Mouse (Mus musculus): ENCODE measurements at regions not wholly inside any gene's neighbourhood (a gene's known extent, or its start where the extent isn't known, plus 50 kb on each side); places are given as distances from the start of the nearest gene placed in this dataset.

DNA sequence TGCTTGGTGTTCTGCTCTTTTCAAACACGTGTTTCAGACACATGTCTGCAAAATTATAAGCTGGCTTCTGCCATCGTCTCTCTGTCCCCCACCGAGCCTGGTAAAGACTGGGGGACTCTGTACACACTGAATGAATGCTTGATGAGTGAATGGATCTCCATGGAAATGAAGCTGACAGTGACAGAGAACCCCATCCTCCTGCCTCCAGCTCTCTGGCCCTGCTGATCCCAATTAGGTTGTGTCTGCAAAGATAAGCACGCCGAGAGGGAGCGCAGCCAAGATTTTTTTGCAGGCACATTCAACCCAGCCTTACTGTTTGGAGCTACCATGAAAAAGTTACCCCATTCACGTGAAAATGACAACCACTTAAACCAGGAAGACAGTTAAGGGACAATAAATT is 266.5 kb upstream of the Ppp2r3a start:
- WGBS = 59% methylated on average over 7 of the region's 7 CpGs
- H3K4me1 ChIP-seq = 0 out of 2 replicates have a peak, but pooled peaks cover 4% of the 10 kb centered on the region
- no peak overlapping the region for H3K27ac ChIP-seq (replicated peaks)
- no peaks in the 10 kb centered on the region for H3K36me3 ChIP-seq
- H3K4me2 ChIP-seq (replicated peaks) = no peak overlapping the region
- no peak overlapping the region for H3K4me3 ChIP-seq
- no peak overlapping the region for H3K9ac ChIP-seq (replicated peaks)
- no peak for ATAC-seq (ENCODE audit: low FRiP score, low read depth)
- no peaks in the 10 kb centered on the region for H3K27me3 ChIP-seq
- H3K9me3 ChIP-seq = no peaks in the 10 kb centered on the region

DNA sequence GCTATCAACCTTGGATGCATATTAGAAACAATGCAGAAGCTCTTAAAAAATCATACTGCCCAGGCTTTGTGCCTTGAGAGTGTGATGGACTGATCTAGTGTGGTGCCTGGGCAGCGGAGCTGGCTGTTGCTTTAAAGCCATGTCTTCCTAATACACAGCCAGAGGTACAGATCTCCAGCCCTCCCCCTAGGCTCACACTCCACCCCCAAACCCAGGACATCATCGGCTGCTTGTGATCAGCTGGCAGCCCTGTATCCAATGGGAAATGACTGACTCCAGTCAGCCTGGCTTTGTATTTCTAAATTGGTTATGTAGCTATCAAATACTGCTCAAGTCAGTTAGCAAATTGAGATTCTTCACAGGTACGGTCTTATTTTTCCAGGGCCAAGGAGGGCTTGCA is 259.2 kb upstream of the Ppp2r3a start:
- no peak for ATAC-seq (ENCODE audit: low FRiP score, low read depth)
- Histone ChIP-seq H3K27ac (replicated peaks) (no peak overlapping the region; the same call in 1 of the 2 replicates), H3K27me3 (no peaks in the 10 kb centered on the region), H3K9ac (replicated peaks) (no peak overlapping the region), H3K4me2 (replicated peaks) (no peak overlapping the region), H3K9me3 (no peaks in the 10 kb centered on the region), H3K4me3 (no peak overlapping the region), H3K4me1 (peaks cover 3% of the 10 kb centered on the region; the same call in 1 of the 2 replicates), H3K36me3 (no peaks in the 10 kb centered on the region)
- 74% methylated on average over 3 of the region's 3 CpGs for WGBS

DNA sequence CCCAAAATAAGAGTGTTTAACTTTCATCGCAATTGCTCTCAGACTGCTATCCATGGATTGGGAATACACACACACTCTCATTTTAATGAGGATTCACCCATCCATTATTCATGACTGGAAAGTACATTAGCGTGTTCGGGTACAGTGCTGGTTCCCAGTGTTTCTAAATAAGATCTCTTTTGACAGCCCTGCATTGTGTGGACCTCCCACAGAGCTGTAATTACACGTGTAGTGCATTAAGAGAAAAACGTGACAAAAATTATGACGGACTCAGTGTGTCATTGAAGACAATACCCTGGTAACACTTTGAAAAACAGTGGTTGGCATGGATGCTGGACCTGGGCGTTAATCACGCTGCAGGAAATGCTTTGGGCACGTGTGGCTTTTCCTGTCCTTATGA is 257.6 kb upstream of the Ppp2r3a start:
- H3K4me2 ChIP-seq (replicated peaks) = no peak overlapping the region
- ATAC-seq (ENCODE audit: low FRiP score, low read depth) = no peak

DNA sequence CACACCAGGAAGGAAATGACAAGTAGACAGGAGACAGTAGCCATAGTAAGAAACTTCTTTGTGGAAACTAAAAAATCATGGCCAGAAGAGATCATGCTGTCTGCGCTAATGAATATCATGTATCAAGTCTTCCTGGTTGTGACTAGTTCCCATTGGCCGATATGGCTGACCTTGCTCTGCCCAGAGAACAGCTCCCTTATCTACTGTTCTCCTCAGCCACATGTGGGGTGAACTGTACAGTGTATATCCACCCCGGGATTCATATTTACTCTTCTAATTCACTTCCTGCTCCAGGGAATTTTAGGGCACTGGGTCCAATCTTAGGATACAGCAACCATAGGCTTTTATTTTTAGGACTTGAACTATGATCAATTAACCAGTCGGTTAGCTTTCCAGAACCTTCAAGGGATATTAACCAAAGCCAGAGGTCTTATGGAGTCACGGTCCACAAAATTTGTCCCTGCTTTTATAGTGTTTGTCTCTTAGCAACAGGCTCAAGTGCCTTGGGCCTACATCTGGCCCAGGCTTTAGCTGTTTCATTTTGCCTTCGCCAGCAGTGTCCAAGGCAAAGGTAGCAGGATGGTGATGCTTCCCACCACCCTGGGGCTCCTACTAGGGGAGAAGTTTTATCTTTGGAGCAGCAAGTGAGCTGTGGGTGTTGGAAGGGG is 255.6 kb upstream of the Ppp2r3a start:
- Histone ChIP-seq H3K36me3 (no peaks in the 10 kb centered on the region), H3K27me3 (no peaks in the 10 kb centered on the region), H3K4me1 (peaks cover 6% of the 10 kb centered on the region; the same call in 1 of the 2 replicates), H3K9ac (replicated peaks) (no peak overlapping the region), H3K4me2 (replicated peaks) (no peak overlapping the region), H3K27ac (replicated peaks) (no peak overlapping the region), H3K4me3 (no peak overlapping the region), H3K9me3 (no peaks in the 10 kb centered on the region)
- ATAC-seq (ENCODE audit: low FRiP score, low read depth) = no peak
- 81% methylated on average over 6 of the region's 6 CpGs for WGBS

More for the DNA sequence above, 257.6 kb upstream of the Ppp2r3a start:
- Histone ChIP-seq H3K27ac (replicated peaks) (no peak overlapping the region), H3K9me3 (no peaks in the 10 kb centered on the region), H3K4me1 (peaks cover 3% of the 10 kb centered on the region; the same call in 1 of the 2 replicates), H3K27me3 (no peaks in the 10 kb centered on the region), H3K4me3 (no peak overlapping the region), H3K36me3 (no peaks in the 10 kb centered on the region), H3K9ac (replicated peaks) (no peak overlapping the region)
- 73% methylated on average over 9 of the region's 9 CpGs for WGBS

DNA sequence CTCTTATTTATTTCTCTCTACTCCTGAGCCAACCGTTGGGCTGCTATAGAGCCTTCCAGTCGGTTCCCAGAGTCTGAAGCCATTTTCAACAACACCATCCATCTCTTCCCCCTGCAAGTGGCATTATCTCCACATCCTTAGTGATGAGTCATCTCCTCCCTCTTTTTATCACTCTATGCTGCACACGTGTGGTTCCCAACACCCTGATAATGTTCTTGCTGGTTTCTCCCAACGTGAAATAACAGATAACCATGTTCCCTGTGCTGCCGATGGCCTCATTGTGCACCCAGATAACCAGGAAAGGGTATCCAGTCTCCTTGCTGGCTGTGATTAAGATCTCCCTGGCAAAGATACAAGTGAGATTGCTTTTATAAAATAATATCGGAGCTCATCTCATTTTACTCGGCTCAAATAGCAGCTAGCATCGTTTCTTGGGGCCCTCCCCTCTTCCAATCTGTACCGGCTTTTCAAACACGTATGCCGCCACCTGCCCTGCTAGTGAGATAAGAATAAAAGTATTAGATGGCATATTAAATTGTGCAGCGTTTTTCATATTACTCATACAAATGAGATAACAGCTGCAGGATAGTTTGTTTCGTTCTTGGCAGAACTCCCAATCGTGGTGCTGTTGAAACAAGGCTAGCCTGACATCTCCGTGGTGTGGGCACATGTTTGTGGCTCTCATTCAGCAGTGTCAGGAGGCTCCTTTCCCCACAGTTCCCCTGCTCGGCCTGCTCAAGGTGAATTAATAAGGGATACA is 250.3 kb upstream of the Ppp2r3a start:
- ATAC-seq (ENCODE audit: low FRiP score, low read depth) = no peak
- Histone ChIP-seq H3K4me3 (no peak overlapping the region), H3K4me1 (0 out of 2 replicates have a peak, but pooled peaks cover 3% of the 10 kb centered on the region), H3K9me3 (no peaks in the 10 kb centered on the region), H3K27me3 (no peaks in the 10 kb centered on the region), H3K36me3 (no peaks in the 10 kb centered on the region), H3K9ac (replicated peaks) (no peak overlapping the region), H3K4me2 (replicated peaks) (no peak overlapping the region), H3K27ac (replicated peaks) (no peak overlapping the region)
- 87% methylated on average over 16 of the region's 16 CpGs for WGBS

DNA sequence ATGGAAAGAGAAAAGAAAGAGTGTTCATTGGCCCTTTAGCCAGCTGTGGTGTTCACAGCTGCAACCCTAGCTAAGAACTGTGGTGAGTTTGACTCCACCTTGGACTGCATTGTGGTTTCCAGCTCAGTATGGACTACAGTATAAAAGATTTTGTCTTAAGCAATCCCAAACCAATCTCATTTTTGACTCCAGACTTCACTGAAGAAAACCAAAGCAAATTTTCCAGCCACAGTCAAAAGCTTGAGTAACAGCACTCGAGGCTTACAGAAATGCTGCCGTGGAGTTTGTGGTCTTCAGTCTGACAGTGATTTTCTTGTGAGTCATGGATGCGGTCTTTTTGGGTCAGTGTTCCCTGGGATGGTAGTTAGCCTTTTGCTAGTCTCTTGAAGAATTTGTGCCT is 249.4 kb upstream of the Ppp2r3a start:
- H3K9ac ChIP-seq (replicated peaks) = no peak overlapping the region
- no peak overlapping the region for H3K4me3 ChIP-seq
- WGBS = 91% methylated on average over 3 of the region's 3 CpGs
- H3K9me3 ChIP-seq = no peaks in the 10 kb centered on the region
- H3K27ac ChIP-seq (replicated peaks) = no peak overlapping the region
- no peaks in the 10 kb centered on the region for H3K27me3 ChIP-seq
- ATAC-seq (ENCODE audit: low FRiP score, low read depth) = no peak
- H3K4me1 ChIP-seq = 0 out of 2 replicates have a peak, but pooled peaks cover 3% of the 10 kb centered on the region
- no peaks in the 10 kb centered on the region for H3K36me3 ChIP-seq
- no peak overlapping the region for H3K4me2 ChIP-seq (replicated peaks)

DNA sequence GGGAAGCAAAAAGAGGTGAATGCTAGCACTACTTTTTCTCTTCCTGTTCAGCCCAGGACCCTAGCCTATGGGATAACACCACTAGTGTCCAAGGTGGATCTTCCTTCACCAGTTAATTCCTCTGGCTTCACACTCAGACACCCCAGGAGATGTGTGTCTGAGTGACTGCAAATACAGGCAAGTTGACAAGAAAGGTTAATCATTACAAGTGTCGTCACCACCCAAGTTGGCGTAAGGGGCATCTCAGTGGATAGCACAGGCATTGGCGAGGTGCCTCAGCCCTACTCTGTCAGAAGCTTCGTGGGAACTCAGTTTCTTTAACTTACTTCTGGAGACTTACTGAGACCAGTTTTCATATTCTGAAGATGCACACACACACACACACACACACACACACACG is 247.1 kb upstream of the Ppp2r3a start:
- Histone ChIP-seq H3K4me1 (0 out of 2 replicates have a peak, but pooled peaks cover 3% of the 10 kb centered on the region), H3K4me3 (no peak overlapping the region), H3K27ac (replicated peaks) (no peak overlapping the region), H3K9ac (replicated peaks) (no peak overlapping the region), H3K27me3 (no peaks in the 10 kb centered on the region), H3K36me3 (no peaks in the 10 kb centered on the region), H3K4me2 (replicated peaks) (no peak overlapping the region), H3K9me3 (no peaks in the 10 kb centered on the region)
- WGBS = 93% methylated on average over 5 of the region's 5 CpGs
- no peak for ATAC-seq (ENCODE audit: low FRiP score, low read depth)

DNA sequence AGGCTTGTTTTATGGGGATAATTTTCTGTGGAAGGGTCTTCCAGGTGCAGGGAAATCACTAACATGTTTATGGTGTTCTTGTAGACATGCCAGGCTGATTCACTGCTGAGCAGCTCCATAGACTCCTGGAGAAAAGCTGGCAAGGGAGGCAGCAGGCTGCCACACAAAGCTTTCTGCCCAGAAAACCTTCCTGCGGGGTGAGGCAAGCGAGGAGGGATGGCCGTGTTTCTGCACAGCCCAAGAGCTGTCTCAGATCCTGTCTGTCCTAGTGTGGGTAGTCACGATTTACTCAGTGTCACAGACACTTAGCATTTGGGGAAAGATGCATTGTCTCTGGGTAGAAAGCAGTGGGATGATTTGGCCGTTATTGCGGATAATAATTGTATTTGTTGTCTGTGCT is 244.2 kb upstream of the Ppp2r3a start:
- Histone ChIP-seq H3K9ac (replicated peaks) (no peak overlapping the region), H3K9me3 (no peaks in the 10 kb centered on the region), H3K27me3 (no peaks in the 10 kb centered on the region), H3K4me2 (replicated peaks) (no peak overlapping the region), H3K4me1 (no peaks in the 10 kb centered on the region), H3K36me3 (no peaks in the 10 kb centered on the region), H3K27ac (replicated peaks) (no peak overlapping the region), H3K4me3 (no peak overlapping the region)
- no peak for ATAC-seq (ENCODE audit: low FRiP score, low read depth)
- WGBS = 76% methylated on average over 6 of the region's 6 CpGs

DNA sequence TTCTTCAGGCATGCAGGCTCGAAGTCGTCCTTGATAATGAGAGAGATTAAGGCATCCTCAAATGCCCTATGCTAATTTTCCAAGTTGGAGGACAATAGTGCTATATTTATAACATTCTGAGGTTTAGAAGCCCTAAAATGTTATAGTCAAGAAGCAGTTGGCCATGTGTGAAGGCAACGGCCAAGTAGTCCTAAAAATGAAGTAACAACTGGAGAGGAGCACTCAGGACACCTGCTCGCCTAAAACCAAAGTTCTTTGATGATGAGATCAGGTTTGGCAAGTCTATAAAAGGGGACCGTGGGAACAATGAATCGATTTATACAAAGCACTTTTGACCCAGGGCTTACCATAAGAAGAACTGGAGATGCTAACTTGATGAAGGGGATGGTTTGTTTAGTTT is 237.4 kb upstream of the Ppp2r3a start:
- ATAC-seq (ENCODE audit: low FRiP score, low read depth) = no peak
- no peak overlapping the region for H3K4me2 ChIP-seq (replicated peaks)
- H3K36me3 ChIP-seq = no peaks in the 10 kb centered on the region
- no peaks in the 10 kb centered on the region for H3K27me3 ChIP-seq
- 76% methylated on average over 6 of the region's 6 CpGs for WGBS
- no peak overlapping the region for H3K4me3 ChIP-seq
- no peak overlapping the region for H3K27ac ChIP-seq (replicated peaks)
- H3K9ac ChIP-seq (replicated peaks) = no peak overlapping the region
- no peaks in the 10 kb centered on the region for H3K4me1 ChIP-seq
- H3K9me3 ChIP-seq = no peaks in the 10 kb centered on the region

DNA sequence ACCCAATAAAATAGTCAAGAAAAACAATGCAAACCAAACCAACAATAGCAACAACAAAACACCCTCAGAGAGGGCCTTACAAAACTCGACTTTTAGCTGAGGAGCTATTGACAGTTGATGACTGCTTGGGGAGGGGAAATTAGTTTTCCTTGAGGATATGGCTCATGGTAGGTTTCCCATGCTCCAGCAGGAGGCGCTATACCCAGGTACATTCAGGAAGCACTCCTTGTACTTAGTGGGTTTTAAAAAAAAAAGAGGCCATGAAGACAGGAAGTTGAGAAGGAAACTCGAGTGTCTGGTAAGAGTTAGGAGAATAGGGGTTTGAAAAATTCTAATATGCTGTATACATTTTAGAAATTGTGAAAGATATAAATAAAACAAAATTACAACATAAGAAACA is 224.6 kb upstream of the Ppp2r3a start:
- no peak for ATAC-seq (ENCODE audit: low FRiP score, low read depth)
- Histone ChIP-seq H3K4me1 (peaks cover 22% of the 10 kb centered on the region), H3K36me3 (no peaks in the 10 kb centered on the region), H3K4me2 (replicated peaks) (no peak overlapping the region), H3K27ac (replicated peaks) (no peak overlapping the region), H3K27me3 (no peaks in the 10 kb centered on the region), H3K9me3 (0 out of 2 replicates have a peak, but pooled peaks cover 4% of the 10 kb centered on the region), H3K4me3 (no peak overlapping the region), H3K9ac (replicated peaks) (no peak overlapping the region)
- WGBS = 72% methylated on average over 3 of the region's 3 CpGs

DNA sequence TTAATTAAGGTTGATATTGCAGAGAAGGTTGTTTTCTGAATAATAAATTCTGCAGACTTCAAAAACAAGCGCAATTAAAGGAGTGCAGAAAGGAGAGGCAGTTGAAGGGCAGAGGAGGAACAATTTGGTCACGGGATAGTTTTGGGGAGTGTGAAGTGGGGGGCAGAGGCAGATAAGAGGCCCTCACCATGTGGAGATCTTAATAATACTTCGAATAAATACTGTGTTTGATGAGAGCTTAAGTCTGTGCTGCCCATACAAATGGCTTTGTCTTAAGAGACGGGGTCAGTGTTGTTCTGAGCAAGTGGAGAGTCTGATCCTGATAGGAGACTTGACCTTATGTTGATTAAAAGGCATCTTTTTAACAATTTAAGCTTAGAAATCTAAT is 221.5 kb upstream of the Ppp2r3a start:
- ATAC-seq (ENCODE audit: low FRiP score, low read depth) = peak; percentile 36; the same call in 1 of the 2 replicates
- no peak overlapping the region for H3K4me3 ChIP-seq
- H3K4me2 ChIP-seq (replicated peaks) = 0 out of 2 replicates have a peak overlapping the region, but pooled peaks have one; percentile 6
- H3K9me3 ChIP-seq = 0 out of 2 replicates have a peak, but pooled peaks cover 2% of the 10 kb centered on the region
- H3K36me3 ChIP-seq = no peaks in the 10 kb centered on the region
- H3K4me1 ChIP-seq = peaks cover 22% of the 10 kb centered on the region
- peak overlapping the region; percentile 89 for H3K27ac ChIP-seq (replicated peaks)
- 31% methylated on average over 4 of the region's 4 CpGs for WGBS
- H3K9ac ChIP-seq (replicated peaks) = no peak overlapping the region
- no peaks in the 10 kb centered on the region for H3K27me3 ChIP-seq

Data from midbrain, embryonic 12.5 days (tissue).